Mouse (Mus musculus) v-Abl transformed pro-B cells (cell line): ENCODE results near the gene Gm20388.

Experiments
- in situ Hi-C, 2 experiments: fragments of 400-800 bp; cut with MboI; formaldehyde crosslinking; loops; one replicate each; pipeline ENCODE4 v1.15.1; 2025; ENCODE audit not compliant: unreplicated experiment in 2 of 2

Gm20388 gene

GRCm38 (mm10) chr8:120264388-120264943 is 353.8 kb downstream of the Gm20388 start:
- in situ Hi-C loops, result no loop called here

DNA sequence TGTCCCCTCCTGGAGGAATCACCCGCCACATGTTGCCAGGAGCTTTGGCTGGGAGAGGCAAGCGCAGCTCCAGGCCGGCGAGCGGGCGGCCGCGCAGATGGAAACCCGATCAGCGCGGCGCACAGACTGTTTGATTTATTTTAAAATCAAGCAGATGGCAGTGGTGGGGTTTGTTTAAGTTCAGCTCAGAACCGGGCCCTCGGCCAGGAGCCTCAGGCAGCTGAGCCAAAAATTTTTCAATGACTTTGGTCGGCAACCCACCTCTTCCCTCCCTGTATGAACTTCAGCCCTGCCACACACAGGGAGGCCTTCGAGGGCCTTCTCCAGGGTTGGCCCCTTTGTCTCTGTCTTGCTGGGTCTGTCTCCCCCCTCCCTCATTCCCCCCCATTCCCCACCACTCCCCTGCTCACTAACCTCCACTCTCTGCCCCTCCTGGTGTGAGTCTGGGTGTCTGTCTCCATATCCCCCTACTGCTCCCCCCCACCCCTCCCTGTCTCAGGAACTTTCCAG is 354.4 kb downstream of the Gm20388 start:
- in situ Hi-C loops, result no loop called here

GRCm38 (mm10) chr8:120265471-120265870 is 354.8 kb downstream of the Gm20388 start:
- in situ Hi-C loops, result no loop called here

GRCm38 (mm10) chr8:120268541-120268980 is 357.9 kb downstream of the Gm20388 start:
- in situ Hi-C loops, result no loop called here

DNA sequence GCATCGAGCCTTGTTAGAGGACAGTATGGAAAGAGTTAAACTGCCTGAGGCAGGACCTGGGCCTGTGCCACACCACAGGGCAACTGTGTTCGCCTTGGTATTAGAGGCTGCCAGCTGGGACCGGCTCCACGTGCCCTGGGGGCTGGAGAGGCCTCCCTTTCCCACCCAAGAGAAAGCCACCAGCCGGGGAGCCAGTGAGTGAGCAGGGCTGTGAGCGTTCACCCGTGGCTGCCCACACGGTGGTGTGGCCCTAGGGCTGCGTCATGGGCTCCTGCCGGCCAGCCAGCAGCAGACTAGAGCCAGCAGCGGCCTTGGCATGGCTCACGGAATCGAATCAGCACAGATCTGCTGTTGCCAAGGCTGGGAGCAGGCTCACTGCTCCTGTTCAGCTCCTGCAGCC is 359.8 kb downstream of the Gm20388 start:
- in situ Hi-C loops, result no loop called here

GRCm38 (mm10) chr8:120273430-120273829 is 362.8 kb downstream of the Gm20388 start:
- in situ Hi-C loops, result no loop called here

- in situ Hi-C loops, result no loop called here
Observed at GRCm38 (mm10) chr8:120276051-120276890, 365.6 kb downstream of the Gm20388 start.

DNA sequence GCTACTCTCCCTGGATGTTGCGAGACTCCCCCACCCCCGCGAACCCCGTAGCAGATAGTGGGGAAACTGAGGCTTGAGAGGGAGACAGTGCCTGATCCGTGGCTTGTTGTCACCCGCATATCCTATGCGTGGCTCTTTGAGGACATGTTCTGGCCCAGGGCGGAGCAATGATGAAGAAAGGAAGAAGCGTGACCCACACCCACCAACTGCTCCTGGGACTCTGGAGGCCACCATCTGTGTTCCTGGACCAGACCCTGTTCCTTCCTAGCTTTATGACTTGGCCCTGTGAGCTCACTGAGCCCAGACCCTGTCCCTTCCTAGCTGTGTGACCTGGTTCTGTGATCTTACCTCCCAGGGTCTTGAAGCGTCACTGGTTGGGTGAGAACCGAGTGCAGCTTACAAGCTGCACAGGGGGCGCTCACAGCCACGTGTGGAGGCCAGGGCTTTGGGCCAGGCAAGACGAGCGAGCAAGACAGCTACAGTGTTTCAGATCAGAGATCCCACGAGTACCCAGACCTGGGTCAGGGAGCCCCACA is 366.3 kb downstream of the Gm20388 start:
- in situ Hi-C loops, result no loop called here

DNA sequence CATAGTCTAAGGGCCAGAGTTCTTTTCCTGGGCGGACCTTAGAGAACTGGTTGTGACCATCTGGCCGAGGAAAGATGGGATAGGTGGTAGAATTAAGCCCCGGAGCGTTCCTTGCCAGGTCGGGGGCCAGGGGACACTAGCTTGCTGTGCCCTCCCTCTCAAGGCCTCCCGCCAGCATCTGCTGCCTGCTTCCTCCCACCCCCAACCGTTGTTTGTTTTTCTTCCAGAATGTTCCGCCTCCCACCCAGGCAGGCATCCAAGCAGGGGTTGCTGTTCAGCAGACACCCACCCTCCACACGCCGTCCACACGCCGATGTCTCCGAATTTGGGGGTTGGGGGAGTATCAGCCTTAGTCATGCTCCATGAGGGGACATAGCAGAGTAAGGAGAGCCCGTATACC is 367.4 kb downstream of the Gm20388 start:
- in situ Hi-C loops, result no loop called here

GRCm38 (mm10) chr8:120279418-120279817 is 368.8 kb downstream of the Gm20388 start:
- in situ Hi-C loops, result no loop called here

GRCm38 (mm10) chr8:120281487-120281886 is 370.8 kb downstream of the Gm20388 start:
- in situ Hi-C loops, result no loop called here

DNA sequence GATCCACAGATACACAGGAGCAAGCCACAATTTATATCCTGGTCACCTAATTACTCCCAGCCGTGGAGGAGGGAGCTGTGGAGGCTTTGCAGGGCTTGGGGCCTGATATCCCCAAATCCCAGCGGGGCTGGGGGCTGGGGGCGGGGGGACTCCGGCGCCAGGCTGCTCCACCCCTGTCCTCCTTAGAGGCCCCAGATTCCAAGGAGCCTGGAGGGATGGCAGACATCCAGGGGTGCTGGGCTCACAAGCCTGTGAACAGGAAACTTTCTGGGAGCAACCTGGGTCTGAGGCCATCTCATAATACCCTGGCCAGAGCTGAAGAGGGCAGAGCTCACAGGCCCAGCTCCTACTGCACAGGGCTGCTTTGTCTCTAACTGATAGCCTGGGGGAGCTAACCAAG is 371.8 kb downstream of the Gm20388 start:
- in situ Hi-C loops, result no loop called here

DNA sequence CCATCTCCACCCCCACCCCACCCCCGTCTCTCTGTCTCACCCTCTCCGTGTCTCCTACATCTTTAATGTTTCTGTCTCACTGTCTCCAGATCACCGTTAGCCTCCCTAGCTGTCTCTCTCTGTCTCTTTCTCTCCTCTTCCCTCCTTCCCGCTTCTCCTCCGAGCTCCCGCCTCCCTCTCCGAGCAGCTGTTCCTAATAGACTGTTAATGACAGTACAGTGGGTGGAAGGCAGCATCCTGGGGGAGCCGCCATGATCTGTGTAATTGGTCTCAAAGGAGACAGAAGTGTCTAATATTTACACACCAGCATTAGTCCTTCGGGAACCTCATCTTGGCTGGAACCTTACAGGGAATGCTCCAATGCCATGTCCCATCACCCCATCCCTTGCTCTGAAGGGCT is 373.6 kb downstream of the Gm20388 start:
- in situ Hi-C loops, result no loop called here

DNA sequence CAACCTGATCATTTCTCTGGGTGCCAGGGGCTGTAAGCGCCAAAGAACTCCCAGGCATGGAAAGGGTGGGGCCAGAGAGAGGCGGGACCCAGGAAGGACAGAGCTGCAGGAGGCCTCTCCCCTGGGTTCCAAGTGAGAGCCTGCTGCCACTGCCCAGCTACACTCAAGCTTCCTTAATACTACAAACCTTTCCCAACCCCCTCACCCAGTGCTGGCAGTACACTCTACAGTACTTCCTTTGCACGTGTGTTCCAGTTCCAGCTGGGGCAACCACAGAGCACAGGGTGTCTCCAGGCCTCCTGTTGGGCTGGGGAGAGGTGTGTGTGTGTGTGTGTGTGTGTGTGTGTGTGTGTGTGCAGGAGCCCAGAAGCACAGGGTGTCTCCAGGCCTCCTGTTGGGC is 374.4 kb downstream of the Gm20388 start:
- in situ Hi-C loops, result no loop called here

DNA sequence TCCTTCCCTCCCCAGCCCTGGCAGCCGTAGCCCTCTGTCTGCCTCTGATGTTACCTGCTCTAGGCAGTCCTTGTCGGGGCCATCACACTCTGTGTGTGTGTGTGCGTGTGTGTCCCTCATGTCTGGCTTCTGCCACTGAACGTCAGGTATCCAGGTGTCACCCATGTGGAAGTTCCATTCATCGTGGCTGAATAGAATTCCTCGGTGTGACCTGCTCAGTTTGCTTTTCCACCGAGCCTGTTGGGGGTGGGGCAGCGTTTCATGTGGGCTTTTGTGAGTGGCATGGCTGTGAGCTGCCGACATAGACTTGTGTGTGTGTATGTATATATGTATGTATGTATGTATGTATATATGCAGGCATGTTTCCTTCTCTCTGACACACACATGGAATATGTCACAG is 375.2 kb downstream of the Gm20388 start:
- in situ Hi-C loops, result no loop called here

DNA sequence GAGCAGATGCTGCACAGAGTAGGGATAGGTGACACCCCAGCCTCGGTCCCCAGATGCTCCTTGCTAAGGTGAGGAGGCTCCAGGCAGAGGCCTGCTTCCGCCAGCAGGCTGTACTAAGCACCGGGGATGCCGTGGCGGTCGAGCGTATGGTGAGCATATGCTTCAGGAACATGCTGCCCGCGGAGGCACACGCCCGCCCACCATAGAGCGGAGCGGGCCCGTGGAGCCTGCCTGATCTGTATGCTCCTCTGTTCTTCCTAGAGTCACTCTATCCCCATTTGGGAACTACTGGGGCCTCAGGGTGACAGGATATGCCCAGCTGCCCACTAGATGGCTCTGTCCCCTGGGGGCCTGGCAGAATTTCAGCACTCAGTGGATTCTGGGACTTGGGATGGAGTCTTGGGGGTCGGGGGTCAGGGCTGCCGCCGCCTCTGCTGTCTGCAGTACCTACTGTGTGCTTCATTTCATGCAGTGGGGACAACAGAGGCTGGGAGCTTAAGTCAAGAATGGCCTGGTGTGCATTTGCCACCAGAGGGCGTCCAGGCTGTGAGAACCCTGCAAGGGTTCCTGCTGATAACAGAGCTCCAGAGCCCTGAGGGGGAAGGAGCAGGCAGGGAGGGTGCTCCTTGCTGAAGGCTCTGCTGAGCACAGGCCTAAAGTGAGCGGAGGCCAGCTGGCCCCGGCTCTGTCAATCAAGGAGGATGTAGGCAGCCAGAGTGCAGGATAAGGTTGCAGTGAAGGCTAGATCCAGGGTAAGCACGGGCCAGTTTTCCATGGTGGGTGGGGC is 377.7 kb downstream of the Gm20388 start:
- in situ Hi-C loops, result no loop called here

GRCm38 (mm10) chr8:120289191-120289590 is 378.6 kb downstream of the Gm20388 start:
- in situ Hi-C loops, result no loop called here

DNA sequence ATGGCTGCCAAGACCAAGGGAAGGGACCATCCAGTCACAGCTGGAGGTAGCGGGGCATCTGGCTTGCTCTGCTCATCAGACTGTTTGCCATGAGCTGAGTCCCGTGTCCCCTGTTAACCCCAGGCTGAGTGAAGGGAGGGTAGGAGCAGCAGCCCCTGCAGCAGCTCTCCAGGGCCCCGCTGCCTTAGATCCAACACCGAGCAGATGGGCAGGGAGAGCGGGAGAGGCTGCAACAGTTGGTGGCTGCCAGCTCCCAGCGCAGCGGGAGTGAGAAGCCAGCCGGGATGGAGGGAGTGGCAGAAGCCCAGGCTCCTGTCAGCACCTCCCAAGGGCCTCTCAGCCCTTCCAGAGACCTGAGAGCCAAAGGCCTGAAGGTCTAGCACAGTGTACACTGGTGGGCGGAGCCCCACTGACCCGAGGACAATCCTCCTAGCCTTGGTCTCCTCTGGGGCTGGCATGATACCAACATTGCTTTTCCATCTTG is 379.1 kb downstream of the Gm20388 start:
- in situ Hi-C loops, result loop anchor here in 1 of 2 experiments (5.0 kb wide), 1 partner anchor 323 kb away; no protein-coding TSS in a partner anchor

DNA sequence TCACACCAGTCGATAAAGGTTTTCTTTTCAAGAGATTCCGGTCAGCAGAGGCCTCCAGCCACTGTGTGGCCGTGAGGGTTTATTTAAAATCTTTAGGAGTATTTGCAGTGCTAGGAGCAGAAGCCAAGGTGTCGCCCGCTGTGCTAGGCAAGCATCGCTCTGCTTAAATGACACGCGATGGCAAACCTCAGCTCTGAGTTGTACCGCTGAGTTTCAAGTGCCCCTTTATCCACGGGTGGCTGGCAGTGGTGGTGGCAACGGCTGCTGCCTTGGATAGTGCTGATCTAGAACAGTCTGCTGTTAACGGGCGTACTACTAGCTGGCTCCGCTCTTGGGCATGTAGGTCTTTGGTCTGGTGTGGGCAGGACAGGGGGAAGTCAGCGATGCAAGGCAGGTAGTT is 380.0 kb downstream of the Gm20388 start:
- in situ Hi-C loops, result loop anchor here in 1 of 2 experiments (5.0 kb wide), 1 partner anchor 322 kb away; no protein-coding TSS in a partner anchor

GRCm38 (mm10) chr8:120291650-120292049 is 381.0 kb downstream of the Gm20388 start:
- in situ Hi-C loops, result loop anchor here in 1 of 2 experiments (5.0 kb wide), 1 partner anchor 321 kb away; no protein-coding TSS in a partner anchor
